Mouse (Mus musculus) monocyte, adult 2 months (primary cell): Measurements from ENCODE around the gene Mbd5.
A peak's percentile ranks its signal among the peaks of the same experiment; 100 is the strongest.

Source experiments
- DNase-seq, 2 experiments: peaks; one replicate each; pipeline ENCODE4 v3.0.0; 2022; ENCODE audit warnings: low spot score in 2 of 2, low read depth in 1 of 2

Mbd5 gene

GRCm38 (mm10) chr2:48948841-48949584 lies at the start of gene Mbd5:
Gene Mbd5, plus strand, starts transcription at chr2:48949508.
- peak; percentile 93 to 97 for DNase-seq

- no peak for DNase-seq
Measured at GRCm38 (mm10) chr2:48908866-48909265, 40.4 kb upstream of the Mbd5 start.

- no peak for DNase-seq
Measured at GRCm38 (mm10) chr2:48914185-48914584, 35.1 kb upstream of the Mbd5 start.

- no peak for DNase-seq
Measured at GRCm38 (mm10) chr2:48915832-48916231, 33.5 kb upstream of the Mbd5 start.

- DNase-seq: no peak
Measured at GRCm38 (mm10) chr2:48935058-48935457, 14.2 kb upstream of the Mbd5 start.

DNA sequence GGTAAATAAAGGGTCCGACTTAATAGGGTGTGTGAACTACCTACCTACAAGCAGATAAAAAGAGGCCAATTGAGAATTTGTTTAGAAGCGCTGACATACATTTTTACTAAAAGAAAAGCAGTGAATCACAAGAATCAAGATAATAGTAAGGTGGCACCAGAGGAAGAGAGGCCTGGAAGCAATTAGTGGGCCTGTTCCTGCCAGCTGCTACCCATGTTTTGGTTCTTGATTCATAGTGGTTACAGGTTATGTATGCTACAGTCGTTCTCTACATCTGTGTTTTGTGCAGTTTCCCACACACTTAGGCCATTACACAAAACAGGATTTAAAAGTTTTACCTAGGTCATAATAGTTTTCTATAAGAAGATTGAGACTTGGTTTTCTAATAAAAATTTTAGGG lies 1.5 kb upstream of the Mbd5 start:
- DNase-seq: no peak

DNA sequence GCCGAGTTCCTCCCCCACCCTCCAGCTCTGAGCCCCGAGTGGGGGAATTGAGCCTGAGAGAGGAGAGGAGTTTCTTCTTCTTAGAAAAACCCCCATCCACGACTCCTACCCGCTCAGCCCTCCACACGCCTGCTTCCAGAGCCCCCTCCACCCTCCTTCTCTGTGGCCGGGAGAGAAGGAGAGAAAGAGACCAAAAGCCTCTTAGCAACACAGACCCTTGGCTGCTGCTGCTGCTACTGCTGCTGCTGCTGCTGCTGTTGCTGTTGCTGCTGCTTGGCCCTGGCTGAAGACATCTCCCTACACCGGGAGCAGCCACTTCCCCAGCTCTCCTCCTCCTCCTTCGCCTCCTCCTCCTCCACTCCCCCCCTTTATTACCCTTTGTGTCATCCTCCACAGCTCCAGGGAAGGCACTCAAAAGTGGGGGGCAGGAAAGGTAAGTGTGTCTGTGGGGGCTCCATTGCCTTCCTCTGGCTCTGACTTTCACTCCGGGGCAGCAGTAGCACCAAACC lies 489 bp downstream of the Mbd5 start:
- no peak for DNase-seq

DNA sequence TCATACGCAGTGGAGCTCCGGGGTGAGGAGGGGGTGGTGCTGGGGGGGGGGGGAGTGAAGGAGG lies 776 bp downstream of the Mbd5 start, which contains the start of gene Orc4:
Gene Orc4 (minus strand): TSS at position 26 of the 64 bp plus-strand sequence.
- no peak for DNase-seq

GRCm38 (mm10) chr2:48950316-48950880 lies 1.1 kb downstream of the Mbd5 start:
- DNase-seq: no peak

- no peak for DNase-seq
Measured at GRCm38 (mm10) chr2:48956591-48956990, 7.3 kb downstream of the Mbd5 start.

DNA sequence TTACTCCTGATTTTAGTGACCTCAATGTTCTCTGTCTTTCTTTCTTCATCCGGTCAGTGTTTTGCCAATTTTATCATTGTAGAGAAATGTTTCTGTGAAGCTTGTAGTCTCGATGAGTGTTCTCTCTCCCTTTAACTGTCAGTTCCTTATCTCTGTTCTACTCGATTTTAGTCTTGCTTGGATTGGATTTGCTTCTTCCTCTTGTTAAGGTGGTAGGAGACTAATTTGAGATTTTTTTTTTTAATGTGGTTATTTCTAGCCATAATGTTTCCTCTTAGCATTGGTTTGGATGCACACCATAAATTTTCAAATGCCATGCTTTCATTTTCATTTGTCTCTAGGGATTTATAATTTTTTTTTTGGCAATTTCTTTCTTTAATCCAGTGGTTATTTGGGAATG lies 29.6 kb downstream of the Mbd5 start:
- no peak for DNase-seq

- no peak for DNase-seq
Measured at GRCm38 (mm10) chr2:48990322-48990721, 41.0 kb downstream of the Mbd5 start.

GRCm38 (mm10) chr2:49040481-49040880 lies 91.2 kb downstream of the Mbd5 start:
- DNase-seq: no peak

DNA sequence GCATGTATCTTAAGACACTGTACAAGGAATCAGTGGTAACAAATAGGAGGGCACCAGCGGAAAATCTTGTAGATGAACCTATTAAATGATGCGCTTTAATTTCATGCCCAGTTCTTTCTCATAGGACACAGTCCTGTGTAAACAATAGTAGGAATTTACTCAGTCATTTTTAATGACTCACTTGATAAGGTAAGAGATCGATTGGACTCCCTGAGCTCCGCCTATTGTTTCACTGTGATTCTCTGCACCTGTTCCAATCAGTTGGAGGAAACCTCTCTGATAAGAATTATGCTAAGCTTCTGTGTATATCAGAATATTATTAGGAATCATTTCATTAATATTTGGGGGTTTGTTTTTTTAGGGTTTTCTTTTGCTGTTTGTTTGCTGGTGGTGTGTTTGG lies 100.7 kb downstream of the Mbd5 start:
- DNase-seq: no peak

DNA sequence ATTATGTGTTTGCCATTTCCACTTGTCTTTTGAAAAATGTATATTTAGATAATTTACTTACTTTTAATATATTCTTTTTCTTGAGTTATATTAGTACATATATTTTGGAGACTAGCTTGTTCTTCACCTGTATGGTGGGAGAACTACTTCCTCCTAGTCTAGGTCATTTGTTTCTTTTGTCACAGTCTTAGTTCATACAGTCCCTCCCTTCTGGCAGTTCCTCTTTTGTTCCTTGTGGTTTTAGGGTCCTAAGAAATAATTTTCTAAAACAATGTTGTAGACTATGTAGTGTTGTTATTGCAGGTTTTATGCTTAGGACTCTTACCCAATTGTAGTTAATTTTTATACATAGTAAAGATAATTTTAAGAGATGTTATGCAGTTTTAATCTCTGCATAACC lies 118.6 kb downstream of the Mbd5 start:
- DNase-seq: no peak

- DNase-seq: no peak
Measured at GRCm38 (mm10) chr2:49084966-49085365, 135.7 kb downstream of the Mbd5 start.

DNA sequence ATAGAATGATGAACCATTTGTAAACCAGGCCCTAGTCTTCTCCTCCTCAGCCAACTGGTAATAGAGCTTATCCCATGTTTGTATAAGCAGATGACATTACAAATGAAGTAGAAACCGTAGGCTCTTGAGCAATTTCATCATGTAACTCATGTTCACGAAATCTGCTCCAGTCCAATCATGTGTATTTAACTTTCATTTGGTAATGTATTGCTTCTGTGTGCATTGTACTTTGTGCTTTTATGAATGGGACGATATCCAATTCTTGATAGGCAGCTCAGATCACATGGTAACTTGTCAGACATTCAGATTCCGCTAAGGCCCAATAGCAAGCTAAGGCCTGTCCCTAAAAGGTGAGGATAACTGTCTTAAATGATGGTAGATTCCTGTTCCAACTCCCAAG lies 141.5 kb downstream of the Mbd5 start:
- DNase-seq: no peak

DNA sequence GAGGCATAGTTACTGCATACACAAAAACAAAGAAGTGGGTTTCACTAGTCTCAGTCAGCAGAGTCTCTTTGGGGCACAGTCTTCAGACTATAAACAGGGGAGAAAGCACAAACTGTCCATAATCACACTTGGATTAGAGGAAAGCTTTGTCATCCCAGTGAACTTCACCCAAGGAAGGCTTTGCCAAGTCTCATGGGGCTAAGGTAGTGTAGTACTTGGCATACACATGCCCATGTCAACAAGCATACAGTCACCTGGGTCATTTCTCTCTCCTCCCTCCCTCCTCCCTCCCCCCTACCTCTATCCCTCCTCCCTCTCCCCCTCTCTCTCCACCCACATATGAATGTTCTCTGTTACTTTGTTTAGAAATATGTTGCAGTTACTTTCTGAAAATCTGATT lies 147.5 kb downstream of the Mbd5 start:
- no peak for DNase-seq

GRCm38 (mm10) chr2:49108906-49109305 lies 159.6 kb downstream of the Mbd5 start:
- DNase-seq: no peak

GRCm38 (mm10) chr2:49119875-49120274 lies 170.6 kb downstream of the Mbd5 start:
- no peak for DNase-seq

DNA sequence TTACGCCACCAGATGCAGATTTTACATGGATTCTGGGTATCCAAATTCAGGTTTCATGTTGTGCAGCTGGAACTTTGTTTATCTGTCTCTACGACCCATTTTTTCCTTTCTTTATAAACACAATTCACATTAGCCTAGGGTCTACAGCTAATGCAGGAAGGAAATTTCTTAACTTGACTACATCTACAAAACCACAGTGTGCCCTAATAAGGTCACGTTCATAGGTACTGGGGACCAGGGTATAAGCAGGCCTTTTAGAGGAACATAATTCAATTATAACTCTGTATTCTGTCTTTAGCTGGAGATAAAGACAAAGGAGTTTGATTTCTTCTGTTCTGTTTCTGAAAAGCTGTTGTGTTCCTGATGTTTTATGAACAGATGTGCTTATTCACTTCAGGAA lies 172.3 kb downstream of the Mbd5 start:
- no peak for DNase-seq

GRCm38 (mm10) chr2:49142186-49142585 lies 192.9 kb downstream of the Mbd5 start:
- no peak for DNase-seq

DNA sequence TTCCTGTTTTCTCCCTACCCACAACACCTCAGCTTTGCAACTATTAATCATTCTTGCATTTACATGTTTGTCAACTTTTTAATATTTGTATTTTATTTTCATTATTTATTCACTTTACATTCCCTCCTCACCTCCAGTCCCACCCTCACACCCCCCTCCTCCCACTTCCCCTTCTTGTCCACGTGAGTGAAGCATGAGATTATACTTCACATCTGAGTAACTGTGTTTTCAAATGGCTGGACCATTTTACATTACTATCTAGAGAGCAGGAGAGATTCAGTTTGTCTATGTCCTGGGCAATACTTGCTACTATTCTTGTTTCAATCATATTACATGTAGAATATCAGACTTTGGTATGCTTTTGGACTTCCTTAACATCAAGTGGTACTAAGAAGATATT lies 204.3 kb downstream of the Mbd5 start:
- DNase-seq: no peak
